Mouse (Mus musculus): ENCODE measurements at regions not wholly inside any gene's neighbourhood (a gene's known extent, or its start where the extent isn't known, plus 50 kb on each side); places are given as distances from the start of the nearest gene placed in this dataset.

DNA sequence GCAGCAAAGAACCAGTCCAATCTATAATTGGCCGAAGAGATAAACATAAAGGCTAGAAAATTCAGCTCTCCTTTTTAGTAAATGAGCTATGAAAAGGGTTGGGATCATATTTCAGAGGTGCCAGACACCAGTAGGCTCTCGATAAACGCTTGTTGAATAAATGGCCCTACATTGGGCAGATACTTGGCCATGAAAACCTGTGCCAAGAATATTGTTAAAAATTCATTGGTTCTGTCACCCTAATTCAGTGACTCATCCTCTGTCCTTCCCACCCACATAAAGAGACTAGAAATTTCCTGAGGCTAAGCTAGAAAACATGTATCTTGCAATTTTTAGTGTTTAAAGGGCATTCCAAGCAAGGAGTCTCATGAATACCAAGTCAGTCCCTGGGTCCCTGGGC lies 224.3 kb upstream of the Spaca1 start:
- TF ChIP-seq POLR2AphosphoS2 (IDR thresholded peaks at IDR 0.05; ENCODE audit: low read depth, low read length) (no peak), MYC (IDR thresholded peaks at IDR 0.05; ENCODE audit: low read depth, low read length) (no peak), CTCF (conservative IDR thresholded peaks at IDR 0.05 in 1 of 2, IDR thresholded peaks at IDR 0.05 in 1 of 2; ENCODE audit: low read depth in 2 of 2, low read length in 2 of 2) (no peak), EP300 (IDR thresholded peaks at IDR 0.05; ENCODE audit: low read length) (no peak), POLR2A (IDR thresholded peaks at IDR 0.05; ENCODE audit: low read depth, low read length) (no peak), UBTF (IDR thresholded peaks at IDR 0.05; ENCODE audit: low read depth, low read length) (no peak), NELFE (IDR thresholded peaks at IDR 0.05; ENCODE audit: low read depth, low read length) (no peak), ZC3H11A (IDR thresholded peaks at IDR 0.05; ENCODE audit: low read depth, low read length) (no peak), ZMIZ1 (IDR thresholded peaks at IDR 0.05; ENCODE audit: low read depth, low read length) (no peak), USF1 (IDR thresholded peaks at IDR 0.05; ENCODE audit: low read depth, low read length) (no peak), NRF1 (IDR thresholded peaks at IDR 0.05; ENCODE audit: low read depth, low read length) (no peak), E2F4 (IDR thresholded peaks at IDR 0.05; ENCODE audit: insufficient replicate concordance, low read depth, low read length) (no peak), SIN3A (IDR thresholded peaks at IDR 0.05; ENCODE audit: low read length) (no peak), MAFK (IDR thresholded peaks at IDR 0.05; ENCODE audit: insufficient replicate concordance, low read length) (no peak)

Data from CH12.LX (cell line).